Mouse (Mus musculus) 416B (cell line): ENCODE results near the gene Tas2r124.

Source experiments
- DNase-seq: peaks from one replicate; pipeline ENCODE4 v3.0.0; 2011; ENCODE audit warnings: low read depth

The Tas2r124 gene

DNA sequence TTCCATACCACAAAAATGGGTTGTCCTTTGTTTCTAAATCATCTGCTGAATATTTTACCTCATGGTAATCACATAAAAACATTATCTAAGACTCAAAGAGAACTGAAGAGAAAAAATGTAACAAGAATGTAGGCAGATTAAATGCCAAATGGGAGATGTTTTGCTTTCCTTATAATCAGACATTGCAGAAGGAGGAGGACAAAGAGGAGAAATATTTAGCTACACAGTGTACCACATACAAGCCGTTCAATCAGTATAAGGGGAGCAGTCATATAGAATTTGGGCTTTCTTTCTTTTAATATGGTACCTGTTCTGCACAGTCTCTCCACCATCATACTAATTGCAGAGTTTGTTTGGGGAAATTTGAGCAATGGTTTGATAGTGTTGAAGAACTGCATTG is at the start of gene Tas2r124:
Gene Tas2r124, plus strand, starts transcription at position 301 of the 400 bp plus-strand sequence.
- DNase-seq, result no peak

DNA sequence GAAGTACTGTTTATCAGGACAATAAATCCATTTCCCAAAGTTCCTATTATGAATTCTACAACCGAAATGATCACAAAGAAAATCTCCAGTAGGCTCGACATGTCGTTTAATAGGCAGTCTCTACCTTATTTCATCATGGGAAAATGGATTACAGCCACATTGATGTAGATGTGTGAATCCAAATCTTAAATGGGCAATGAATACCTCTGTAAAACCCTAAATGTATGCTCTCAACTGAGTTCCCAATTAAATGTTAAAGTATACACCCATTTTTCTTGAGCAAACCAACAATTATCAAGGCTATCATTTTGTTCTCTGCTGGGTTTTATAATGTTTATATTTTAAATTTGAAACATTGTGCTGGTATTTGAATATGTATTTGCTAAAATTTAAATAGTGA is 42.7 kb upstream of the Tas2r124 start, which contains the start of gene Tas2r122:
Gene Tas2r122, minus strand, starts transcription at position 101 of the 400 bp plus-strand sequence.
- DNase-seq, result no peak

DNA sequence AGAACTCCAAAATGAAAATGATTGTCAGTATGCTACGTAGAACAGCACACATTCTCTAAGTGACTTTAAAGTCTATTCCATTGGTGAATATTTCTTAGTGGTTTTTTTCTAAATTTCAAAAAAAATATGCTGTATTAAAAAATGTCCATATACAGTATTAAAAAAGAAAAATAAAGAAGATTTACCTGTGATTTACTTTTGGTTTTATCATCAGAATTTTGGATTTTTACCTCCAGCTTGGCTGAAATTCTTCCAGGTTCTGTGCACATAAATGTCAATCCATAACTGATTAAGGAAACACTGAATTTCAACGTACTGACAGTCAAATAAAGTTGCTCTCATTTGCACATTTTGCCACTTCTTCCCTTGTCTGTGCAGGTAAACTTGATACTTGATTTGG is 16.6 kb upstream of the Tas2r124 start, which contains the start of gene Tas2r115:
Gene Tas2r115, minus strand, starts transcription at position 101 of the 400 bp plus-strand sequence.
- DNase-seq, result no peak

DNA sequence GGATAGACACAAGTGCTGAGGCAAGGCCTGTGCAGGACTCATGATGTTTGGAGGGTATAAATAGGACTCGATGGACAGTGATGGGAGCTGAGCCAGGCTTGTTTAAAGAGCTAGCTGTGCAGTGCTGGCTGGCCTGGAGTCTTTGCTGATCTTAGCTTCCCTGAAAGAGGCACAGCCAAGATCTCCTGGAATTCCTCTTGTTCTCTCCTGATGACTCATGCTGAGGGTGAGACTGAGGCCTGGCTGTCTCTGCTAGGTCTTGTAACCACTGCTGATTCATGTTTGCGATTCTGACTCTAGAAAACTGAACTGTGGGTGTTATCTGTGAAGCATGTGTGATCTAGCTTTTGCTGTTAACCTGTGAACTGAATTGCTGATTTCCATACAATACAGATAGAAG is 4.3 kb upstream of the Tas2r124 start:
- no peak for DNase-seq

DNA sequence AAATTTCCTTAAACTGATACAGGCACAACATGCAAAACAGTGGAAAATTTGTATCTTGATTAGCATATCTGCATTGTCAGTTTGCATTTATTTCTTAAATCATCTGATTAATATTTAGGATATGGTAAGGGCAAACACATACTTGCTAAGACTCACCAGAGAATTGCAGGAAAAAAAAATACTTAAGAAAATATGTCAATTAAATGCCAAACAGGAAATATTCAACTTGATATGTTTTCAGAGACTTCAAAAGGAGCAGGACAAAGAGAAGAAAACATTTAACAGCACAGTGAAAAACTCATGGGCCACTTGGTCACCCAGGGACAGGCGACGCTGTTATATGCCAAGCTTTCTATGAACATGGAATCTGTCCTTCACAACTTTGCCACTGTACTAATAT is 7.3 kb downstream of the Tas2r124 start, which contains the start of gene Tas2r102:
Gene Tas2r102, plus strand, starts transcription at position 301 of the 400 bp plus-strand sequence.
- DNase-seq, result no peak

DNA sequence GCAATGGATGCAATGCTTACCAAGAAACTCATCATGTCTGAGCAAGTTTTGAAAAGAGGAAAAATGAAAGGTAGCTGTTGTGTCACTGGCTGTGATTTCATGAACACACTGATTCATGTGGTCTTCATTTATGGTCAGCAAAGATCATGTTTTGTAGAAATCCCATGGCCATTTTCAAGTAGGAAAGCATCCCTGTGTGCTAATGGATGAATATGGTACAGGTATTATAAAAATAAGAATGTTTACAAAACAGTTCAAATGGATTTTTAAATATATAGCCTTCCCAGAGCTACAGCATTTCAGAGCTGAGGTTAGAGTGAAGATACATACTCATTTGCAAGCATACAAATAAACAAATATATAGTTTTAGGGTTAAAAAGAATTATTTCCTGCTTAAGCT is 23.5 kb downstream of the Tas2r124 start, which contains the start of gene Tas2r136:
Gene Tas2r136, minus strand, starts transcription at position 101 of the 400 bp plus-strand sequence.
- no peak for DNase-seq

DNA sequence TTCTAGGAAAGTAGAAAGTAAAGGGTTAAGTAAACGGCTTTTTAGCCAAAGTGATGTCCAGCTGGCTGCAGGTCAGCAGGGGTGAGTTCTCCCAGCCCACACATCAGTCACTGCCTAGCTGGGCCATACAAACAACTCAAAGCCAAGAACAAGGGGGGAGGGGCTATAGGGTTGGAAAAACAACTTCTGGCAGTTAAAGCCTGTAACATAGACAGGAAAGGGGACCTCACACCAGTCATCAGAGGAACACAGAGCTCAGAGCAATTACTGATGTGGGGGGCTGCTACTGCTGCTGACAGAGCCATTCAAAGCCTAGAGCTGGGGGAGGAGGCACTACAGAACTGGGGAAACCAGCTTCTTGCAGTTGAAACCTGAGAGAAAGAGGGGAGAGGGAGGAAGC is 40.9 kb downstream of the Tas2r124 start:
- no peak for DNase-seq

DNA sequence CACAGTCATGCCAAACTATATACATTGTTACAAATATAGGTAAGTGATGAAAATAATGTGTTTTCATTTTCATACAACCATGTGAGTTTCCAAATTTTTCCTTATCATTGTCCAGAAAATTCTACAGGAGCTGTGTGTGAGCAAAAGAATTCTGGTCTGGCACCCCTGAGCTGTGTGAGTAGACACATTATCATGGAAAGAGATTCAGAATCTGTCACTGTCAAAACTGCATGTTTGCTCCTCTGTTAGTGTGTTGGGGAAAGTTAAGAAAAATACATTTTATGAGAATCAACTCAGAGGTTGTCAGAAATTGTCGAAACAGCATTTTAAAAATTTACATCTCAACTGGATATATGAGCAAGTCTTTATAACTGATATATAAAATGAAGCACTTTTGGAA is 48.0 kb downstream of the Tas2r124 start, which contains the start of gene Tas2r117:
Gene Tas2r117, plus strand, starts transcription at position 301 of the 400 bp plus-strand sequence.
- DNase-seq, result no peak
